Mouse (Mus musculus) kidney, adult 2 months (tissue): ENCODE results near the gene Snai3.

Experiments
- CTCF ChIP-seq: fragments of 200-500 bp; conservative IDR thresholded peaks from 2 replicates; pipeline ENCODE4 v1.5.1; 2011; ENCODE audit warnings: low read depth, mild to moderate bottlenecking, control low read depth, low read length, moderate library complexity, mixed read lengths; ENCODE audit not compliant: insufficient read depth, insufficient read length
- POLR2A ChIP-seq: fragments of 200-500 bp; IDR thresholded peaks from one replicate; pipeline ENCODE4 v1.6.1; 2011; ENCODE audit warnings: low read depth, low read length, control low read depth

GRCm38 (mm10) chr8:122484831-122485230 is 24.3 kb upstream of the Snai3 start:
- TF ChIP-seq CTCF (no peak), POLR2A (no peak)
